Mouse (Mus musculus) CH12.LX (cell line): ENCODE data around the gene Acss1. TPM values are rescaled to one million over a fixed set of nuclear protein-coding genes. Genes with fewer than 3 reads are reported as not detected.

Experiments
- DNase-seq: peaks from one replicate; pipeline ENCODE4 v3.0.0-alpha.2; 2013; ENCODE audit errors: extremely low read depth
- H3K27ac ChIP-seq: 2 replicates; pipeline ENCODE4 v1.5.1; 2012; ENCODE audit warnings: low read depth, mild to moderate bottlenecking, control low read depth, moderate library complexity; ENCODE audit not compliant: insufficient read depth
- H3K27me3 ChIP-seq: replicated peaks from 2 replicates; pipeline ENCODE3; 2012; ENCODE audit warnings: inconsistent platforms
- H3K36me3 ChIP-seq, 2 experiments: replicated peaks in 1 of 2; 2 replicates each; pipeline versions ENCODE3 to v1.6.1; 2012; ENCODE audit warnings: inconsistent platforms in 1 of 2, low read length in 1 of 2, mild to moderate bottlenecking in 1 of 2, mixed read lengths in 1 of 2, moderate library complexity in 1 of 2; ENCODE audit not compliant: control insufficient read depth in 1 of 2, insufficient read depth in 1 of 2
- H3K4me1 ChIP-seq, 2 experiments: 2 replicates each; pipeline ENCODE4 v1.6.1; 2012; ENCODE audit warnings: inconsistent platforms in 1 of 2, moderate library complexity in 1 of 2; ENCODE audit not compliant: insufficient read depth in 2 of 2, control insufficient read depth in 1 of 2
- H3K4me2 ChIP-seq: 2 replicates; pipeline ENCODE4 v1.6.1; 2012; ENCODE audit warnings: low read depth, mild to moderate bottlenecking, control low read depth; ENCODE audit not compliant: poor library complexity, insufficient read depth, severe bottlenecking
- H3K4me3 ChIP-seq, 3 experiments: fragments of 150-350 bp in 1 of 3; sonication (generic) in 1 of 3; replicated peaks in 1 of 3; 2 replicates each; pipeline versions ENCODE3 to v1.5.1; 2011 to 2012; ENCODE audit warnings: low read depth in 2 of 3, low read length in 2 of 3, mild to moderate bottlenecking in 2 of 3, moderate library complexity in 2 of 3, control low read depth in 1 of 3, improper control_type of control experiment in 1 of 3, inconsistent platforms in 1 of 3, mixed read lengths in 1 of 3; ENCODE audit not compliant: poor library complexity in 1 of 3
- H3K79me2 ChIP-seq: replicated peaks from 2 replicates; pipeline ENCODE4 v1.6.1; 2012; ENCODE audit warnings: mild to moderate bottlenecking, moderate library complexity; ENCODE audit not compliant: control insufficient read depth, poor library complexity, insufficient read depth, severe bottlenecking; ENCODE audit errors: extremely low read depth
- H3K9ac ChIP-seq: 2 replicates; pipeline ENCODE4 v1.6.1; 2012; ENCODE audit warnings: low read depth, mild to moderate bottlenecking, control low read depth, moderate library complexity; ENCODE audit not compliant: insufficient read depth
- H3K9me3 ChIP-seq: replicated peaks from 2 replicates; pipeline ENCODE3; 2012; ENCODE audit warnings: low read length, inconsistent platforms, mixed read lengths
- ELF1 ChIP-seq: IDR thresholded peaks from 2 replicates; pipeline ENCODE4 v1.6.1; 2014; ENCODE audit warnings: low read depth, mild to moderate bottlenecking, inconsistent platforms, low read length, improper control_type of control experiment
- EP300 ChIP-seq: IDR thresholded peaks from 2 replicates; pipeline ENCODE4 v1.6.1; 2011; ENCODE audit warnings: low read length, improper control_type of control experiment
- ETS1 ChIP-seq: conservative IDR thresholded peaks from 2 replicates; pipeline ENCODE4 v1.6.1; 2012; ENCODE audit warnings: low read depth, mild to moderate bottlenecking, inconsistent platforms, low read length, improper control_type of control experiment, moderate library complexity
- HCFC1 ChIP-seq: IDR thresholded peaks from 2 replicates; pipeline ENCODE4 v1.6.1; 2012; ENCODE audit warnings: low read depth, mild to moderate bottlenecking, inconsistent platforms, low read length, improper control_type of control experiment
- JUN ChIP-seq: IDR thresholded peaks from 2 replicates; pipeline ENCODE4 v1.6.1; 2011; ENCODE audit warnings: low read depth, mild to moderate bottlenecking, low read length, improper control_type of control experiment, moderate library complexity; ENCODE audit not compliant: insufficient read depth
- JUND ChIP-seq: conservative IDR thresholded peaks from 2 replicates; pipeline ENCODE4 v1.6.1; 2011; ENCODE audit warnings: low read depth, low read length, improper control_type of control experiment
- MAFK ChIP-seq: IDR thresholded peaks from 2 replicates; pipeline ENCODE4 v1.6.1; 2011; ENCODE audit warnings: low read length, improper control_type of control experiment; ENCODE audit not compliant: insufficient replicate concordance
- NRF1 ChIP-seq: IDR thresholded peaks from 2 replicates; pipeline ENCODE4 v1.6.1; 2014; ENCODE audit warnings: low read depth, mild to moderate bottlenecking, inconsistent platforms, low read length, improper control_type of control experiment, moderate library complexity
- POLR2A ChIP-seq: IDR thresholded peaks from 2 replicates; pipeline ENCODE4 v1.6.1; 2011; ENCODE audit warnings: low read depth, mild to moderate bottlenecking, improper control_type of control experiment, low read length
- SIN3A ChIP-seq: IDR thresholded peaks from 2 replicates; pipeline ENCODE4 v1.6.1; 2012; ENCODE audit warnings: low read length, improper control_type of control experiment, inconsistent platforms
- SMC3 ChIP-seq: IDR thresholded peaks from 2 replicates; pipeline ENCODE4 v1.6.1; 2011; ENCODE audit warnings: low read depth, low read length, improper control_type of control experiment
- TBP ChIP-seq: conservative IDR thresholded peaks from 2 replicates; pipeline ENCODE4 v1.6.1; 2011; ENCODE audit warnings: low read depth, low read length, improper control_type of control experiment
- TCF12 ChIP-seq: IDR thresholded peaks from 2 replicates; pipeline ENCODE4 v1.6.1; 2014; ENCODE audit warnings: low read depth, mild to moderate bottlenecking, inconsistent platforms, low read length, improper control_type of control experiment
- USF2 ChIP-seq: conservative IDR thresholded peaks from 2 replicates; pipeline ENCODE4 v1.6.1; 2011; ENCODE audit warnings: low read depth, low read length, improper control_type of control experiment
- ZMIZ1 ChIP-seq: IDR thresholded peaks from 2 replicates; pipeline ENCODE4 v1.6.1; 2012; ENCODE audit warnings: low read depth, mild to moderate bottlenecking, inconsistent platforms, low read length, improper control_type of control experiment
- ZNF384 ChIP-seq: IDR thresholded peaks from 2 replicates; pipeline ENCODE4 v1.6.1; 2012; ENCODE audit warnings: low read depth, low read length, improper control_type of control experiment, inconsistent platforms
- dilution Hi-C: fragments of 300-500 bp; cut with MboI; formaldehyde crosslinking; loops from 2 replicates; pipeline ENCODE4 v1.14.3; 2020; ENCODE audit warnings: low sequenced_read_pairs; ENCODE audit not compliant: extremely low pct_unique_long_range_greater_than_20kb, extremely low pct_ligation_motif_present
- in situ Hi-C: fragments of 300-500 bp; cut with MboI; formaldehyde crosslinking; loops from 3 replicates; pipeline ENCODE4 v1.14.3; 2019; ENCODE audit warnings: low sequenced_read_pairs, low pct_ligation_motif_present, low pct_unique_long_range_greater_than_20kb, mixed read lengths
- polyA plus RNA-seq: library from polyadenylated mRNA; unstranded; fragments of >175 nt; gene quantifications from 2 replicates; pipeline ENCODE4 v1.2.1, GENCODE M21; 2012; ENCODE audit warnings: low read depth; ENCODE audit not compliant: insufficient read length
- total RNA-seq, 2 experiments: library from RNA; depleted of rRNA; stranded (reverse); fragments of 300-350 nt in 1 of 2; fragments of >200 nt in 1 of 2; gene quantifications; 2 replicates each; pipeline ENCODE4 v1.2.3; 2012 to 2014

The Acss1 gene
- total and polyA plus RNA-seq, 3 experiments = 0.39 to 1.7 (median 0.76) TPM

DNA sequence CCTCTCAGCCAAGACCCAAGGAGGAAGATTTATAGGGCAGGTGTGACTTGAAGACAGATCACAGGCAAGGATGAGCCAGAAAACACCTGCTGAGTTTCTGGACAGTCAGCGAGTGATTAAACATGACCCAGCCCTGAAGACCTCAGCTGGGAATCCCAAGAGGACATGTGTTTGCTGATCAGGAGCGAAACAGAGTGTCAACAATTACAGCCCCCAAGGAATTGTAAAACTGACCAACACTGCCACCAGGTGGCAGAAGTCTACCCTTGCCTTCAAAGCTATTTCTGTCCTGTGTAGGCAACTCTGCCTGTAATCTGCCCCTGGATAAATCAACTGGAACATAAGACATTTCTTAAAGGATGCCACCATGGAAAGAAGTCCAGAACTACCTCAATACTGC is 6.6 kb upstream of the Acss1 start (continued):
- TF ChIP-seq JUND (0 out of 2 replicates have a peak, but pooled peaks have one; percentile 25), MAFK (no peak)

DNA sequence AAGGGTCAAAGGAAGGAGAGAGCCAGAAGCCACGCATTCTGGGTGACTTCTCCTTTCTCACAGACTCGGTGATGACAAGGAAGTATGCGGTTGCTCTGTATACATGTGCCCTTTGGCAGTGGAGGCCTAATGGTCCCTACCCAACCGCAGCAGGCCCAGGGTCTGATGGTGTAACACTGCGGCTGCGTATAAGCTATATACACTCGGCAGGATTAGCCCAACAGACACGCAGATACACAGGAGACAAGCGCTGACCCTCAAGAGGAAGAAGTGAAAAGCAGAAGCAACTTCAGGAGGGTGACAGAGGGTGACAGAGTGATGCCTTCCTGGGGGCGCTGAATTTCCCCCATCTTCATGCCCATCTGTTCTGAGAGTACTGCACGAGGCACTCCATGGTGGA is 5.6 kb upstream of the Acss1 start:
- H3K4me1 ChIP-seq = peaks cover 15 to 63% of the 10 kb centered on the region in 2 experiments
- no peaks in the 10 kb centered on the region for H3K9me3 ChIP-seq
- DNase-seq = peak; percentile 64
- H3K4me3 ChIP-seq = no peak overlapping the region
- H3K27ac ChIP-seq = 0 out of 2 replicates have a peak overlapping the region, but pooled peaks have one; percentile 5
- no peaks in the 10 kb centered on the region for H3K79me2 ChIP-seq
- dilution Hi-C loops (no loop called here), in situ Hi-C loops (loop anchor here (5.0 kb wide), 3 partner anchors 67 to 107 kb away; partner anchors contain the start of genes Apmap and Entpd6)
- H3K27me3 ChIP-seq = no peaks in the 10 kb centered on the region
- no peaks in the 10 kb centered on the region for H3K36me3 ChIP-seq
- H3K4me2 ChIP-seq = no peak overlapping the region
- H3K9ac ChIP-seq = no peak overlapping the region
- TF ChIP-seq ELF1 (0 out of 2 replicates have a peak, but pooled peaks have one; percentile 13), SIN3A (no peak)

DNA sequence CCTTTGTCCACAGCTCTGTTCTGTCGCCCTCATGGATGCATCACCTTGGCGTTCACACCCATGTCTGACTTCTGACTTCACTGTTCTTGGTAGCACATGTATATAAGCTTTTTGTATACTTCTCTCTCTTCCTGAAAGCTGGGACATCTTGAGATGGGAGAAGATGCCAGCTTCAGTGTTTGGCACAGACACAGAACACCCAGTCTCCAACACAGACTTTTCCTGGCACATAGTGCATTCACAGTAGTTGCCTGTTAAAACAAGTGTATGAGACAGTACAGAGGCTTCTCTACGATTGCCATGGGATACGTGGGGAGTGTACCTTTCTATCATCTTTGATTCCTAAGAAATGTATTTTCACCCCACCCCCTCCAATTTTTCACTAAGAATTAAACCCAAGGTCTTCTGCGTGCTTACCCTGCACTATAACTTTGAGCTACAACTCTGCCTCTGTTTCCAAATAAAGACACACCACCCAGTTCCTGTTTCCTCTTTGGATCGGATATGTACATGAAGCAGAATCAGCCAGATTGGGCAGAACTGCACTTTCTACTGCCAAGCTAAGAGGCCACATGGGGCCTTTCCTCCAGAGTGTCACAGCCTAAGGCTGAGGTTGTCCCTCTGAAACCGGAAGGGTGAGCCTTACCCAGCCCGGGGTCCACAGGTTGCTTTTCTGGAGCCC is 3.5 kb upstream of the Acss1 start:
- Histone ChIP-seq H3K4me2 (no peak overlapping the region), H3K79me2 (no peaks in the 10 kb centered on the region), H3K4me1 (peaks cover 15 to 81% of the 10 kb centered on the region in 2 experiments), H3K9me3 (peaks cover 3% of the 10 kb centered on the region), H3K27ac (no peak overlapping the region), H3K27me3 (no peaks in the 10 kb centered on the region), H3K9ac (no peak overlapping the region)
- DNase-seq = no peak
- TF ChIP-seq SMC3 = no peak
- TF ChIP-seq HCFC1 = no peak
- TF ChIP-seq, all 38 proteins: peak for 0
- dilution Hi-C loops (no loop called here), in situ Hi-C loops (loop anchor here (5.0 kb wide), 3 partner anchors 64 to 104 kb away; partner anchors contain the start of genes Apmap and Entpd6)
- Histone ChIP-seq H3K4me3 (no peak overlapping the region), H3K36me3 (no peaks in the 10 kb centered on the region)

DNA sequence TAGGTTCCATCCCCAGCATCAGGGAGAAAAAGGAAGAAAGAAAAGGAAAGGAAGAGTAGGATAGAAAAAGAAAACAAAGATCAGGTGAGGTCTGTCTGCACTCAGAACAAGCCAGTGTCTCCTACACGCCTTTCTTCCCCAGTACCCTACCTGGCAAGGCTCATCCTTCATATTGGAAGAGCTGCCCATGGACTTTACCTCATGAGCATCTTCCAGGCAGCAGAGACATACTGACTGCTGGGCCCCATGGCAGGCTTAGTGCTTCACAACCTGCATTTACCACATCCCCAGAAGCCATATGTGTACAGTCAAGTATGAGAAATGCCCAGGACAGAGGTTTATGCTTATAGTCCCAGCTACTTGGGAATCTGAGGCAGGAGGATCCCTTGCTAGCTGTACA is 2.6 kb upstream of the Acss1 start:
- in situ Hi-C loops = loop anchor here (5.0 kb wide), 3 partner anchors 64 to 104 kb away; partner anchors contain the start of genes Apmap and Entpd6
- no peak overlapping the region for H3K4me3 ChIP-seq
- H3K36me3 ChIP-seq = no peaks in the 10 kb centered on the region
- no peak overlapping the region for H3K27ac ChIP-seq
- dilution Hi-C loops = no loop called here
- no peak for DNase-seq
- peaks cover 3% of the 10 kb centered on the region for H3K9me3 ChIP-seq
- H3K9ac ChIP-seq = no peak overlapping the region
- H3K4me2 ChIP-seq = no peak overlapping the region
- H3K79me2 ChIP-seq = no peaks in the 10 kb centered on the region
- TF ChIP-seq EP300 (no peak), USF2 (no peak), POLR2A (no peak), JUN (no peak), TCF12 (no peak), SIN3A (no peak), JUND (no peak), ZMIZ1 (no peak), ZNF384 (no peak), TBP (no peak), NRF1 (no peak), ETS1 (no peak)
- peaks cover 15 to 87% of the 10 kb centered on the region in 2 experiments for H3K4me1 ChIP-seq
- no peaks in the 10 kb centered on the region for H3K27me3 ChIP-seq
